Mouse (Mus musculus) mouse trophoblast stem cell (cell line): ENCODE results near the gene Rnase10.
"Not testable (repeated sequence)": the region's sequence is repeated elsewhere in the genome, so short reads cannot be mapped to it uniquely, and the experiment has no call there.

ENCODE experiments used
- in situ Hi-C, 2 experiments: fragments of 300-500 bp; cut with MseI, MboI; formaldehyde crosslinking; loops; 2 replicates in 1 of 2; 3 replicates in 1 of 2; pipeline ENCODE4 v1.15.1; 2025

The Rnase10 gene

GRCm38 (mm10) chr14:51007152-51007801, at the start of gene Rnase10:
Rnase10 (plus strand) TSS chr14:51007751.
- in situ Hi-C loops = no loop called here

GRCm38 (mm10) chr14:50958289-50958995, 49.1 kb upstream of the Rnase10 start:
- in situ Hi-C loops = not testable (repeated sequence)

GRCm38 (mm10) chr14:50968216-50968980, 39.2 kb upstream of the Rnase10 start:
- in situ Hi-C loops = no loop called here

GRCm38 (mm10) chr14:50969041-50969440, 38.5 kb upstream of the Rnase10 start:
- in situ Hi-C loops = no loop called here

- in situ Hi-C loops = no loop called here
Measured at GRCm38 (mm10) chr14:50969558-50970544, 37.7 kb upstream of the Rnase10 start.

- in situ Hi-C loops = no loop called here
Measured at GRCm38 (mm10) chr14:50970822-50971221, 36.7 kb upstream of the Rnase10 start.

GRCm38 (mm10) chr14:50973054-50973453, 34.5 kb upstream of the Rnase10 start:
- in situ Hi-C loops = not testable (repeated sequence)

GRCm38 (mm10) chr14:50973700-50974099, 33.9 kb upstream of the Rnase10 start:
- in situ Hi-C loops = no loop called here

GRCm38 (mm10) chr14:50975001-50975400, 32.5 kb upstream of the Rnase10 start:
- in situ Hi-C loops = no loop called here

GRCm38 (mm10) chr14:50976674-50977073, 30.9 kb upstream of the Rnase10 start:
- in situ Hi-C loops = no loop called here

- in situ Hi-C loops = not testable (repeated sequence)
Measured at GRCm38 (mm10) chr14:50978451-50978850, 29.1 kb upstream of the Rnase10 start.

- in situ Hi-C loops = no loop called here
Measured at GRCm38 (mm10) chr14:50979631-50980030, 27.9 kb upstream of the Rnase10 start.

GRCm38 (mm10) chr14:50981207-50981606, 26.3 kb upstream of the Rnase10 start:
- in situ Hi-C loops = no loop called here

GRCm38 (mm10) chr14:50981837-50982236, 25.7 kb upstream of the Rnase10 start:
- in situ Hi-C loops = no loop called here

GRCm38 (mm10) chr14:50987668-50988067, 19.9 kb upstream of the Rnase10 start:
- in situ Hi-C loops = no loop called here

- in situ Hi-C loops = no loop called here
Measured at GRCm38 (mm10) chr14:50991037-50991436, 16.5 kb upstream of the Rnase10 start.

- in situ Hi-C loops = no loop called here
Measured at GRCm38 (mm10) chr14:50997088-50997487, 10.5 kb upstream of the Rnase10 start.

GRCm38 (mm10) chr14:50997999-50998666, 9.4 kb upstream of the Rnase10 start:
- in situ Hi-C loops = no loop called here

- in situ Hi-C loops = no loop called here
Measured at GRCm38 (mm10) chr14:51007914-51008713, 563 bp downstream of the Rnase10 start.

- in situ Hi-C loops = no loop called here
Measured at GRCm38 (mm10) chr14:51008781-51009180, 1.2 kb downstream of the Rnase10 start.
